Mouse (Mus musculus): Measurements from ENCODE around the gene Otulinl. TPM values are rescaled to one million over a fixed set of nuclear protein-coding genes. Genes with fewer than 3 reads are reported as not detected.

The Otulinl gene
- polyA plus RNA-seq, 1 experiment = 0.09 TPM

GRCm38 (mm10) chr15:27620475-27621185 is 60.7 kb downstream of the Otulinl start:
- Histone ChIP-seq H3K36me3 (ENCODE audit: control insufficient read depth, insufficient read depth) (peaks cover 88% of the 10 kb centered on the region), H3ac (ENCODE audit: control insufficient read depth, insufficient read length, low read depth) (no peak overlapping the region), H3K79me3 (ENCODE audit: low read depth) (peaks cover 32% of the 10 kb centered on the region), H3K27me3 (ENCODE audit: control insufficient read depth, insufficient read depth, insufficient read length) (no peaks in the 10 kb centered on the region), H3K4me3 (ENCODE audit: insufficient read depth, poor library complexity, severe bottlenecking) (no peak overlapping the region), H3K79me2 (ENCODE audit: control insufficient read depth, insufficient read depth) (peaks cover 54% of the 10 kb centered on the region)
- TF ChIP-seq MAX (IDR thresholded peaks at IDR 0.05) (no peak), FOSL1 (IDR thresholded peaks at IDR 0.05; ENCODE audit: insufficient read depth, low read length, poor library complexity, severe bottlenecking) (no peak), MYOD1 (IDR thresholded peaks at IDR 0.05; ENCODE audit: control insufficient read depth, insufficient read length, low read depth) (no peak), CTCF (IDR thresholded peaks at IDR 0.05; ENCODE audit: control insufficient read depth, insufficient read depth, insufficient read length) (no peak), USF1 (IDR thresholded peaks at IDR 0.05; ENCODE audit: low read depth) (no peak), CEBPB (IDR thresholded peaks at IDR 0.05; ENCODE audit: low read depth) (no peak), MYOG (IDR thresholded peaks at IDR 0.05; ENCODE audit: control insufficient read depth, extremely low read depth, insufficient read length) (no peak)

- H3K27me3 ChIP-seq (ENCODE audit: control insufficient read depth, insufficient read depth, insufficient read length) = no peaks in the 10 kb centered on the region
- no peak for TF ChIP-seq MYOD1 (IDR thresholded peaks at IDR 0.05; ENCODE audit: control insufficient read depth, insufficient read length, low read depth)
- TF ChIP-seq FOSL1 (IDR thresholded peaks at IDR 0.05; ENCODE audit: insufficient read depth, low read length, poor library complexity, severe bottlenecking) = no peak
- TF ChIP-seq MYOG (IDR thresholded peaks at IDR 0.05; ENCODE audit: control insufficient read depth, extremely low read depth, insufficient read length) = no peak
- TF ChIP-seq CTCF (IDR thresholded peaks at IDR 0.05; ENCODE audit: control insufficient read depth, insufficient read depth, insufficient read length) = no peak
- TF ChIP-seq MAX (IDR thresholded peaks at IDR 0.05) = no peak
- TF ChIP-seq CEBPB (IDR thresholded peaks at IDR 0.05; ENCODE audit: low read depth) = no peak
- no peak for TF ChIP-seq USF1 (IDR thresholded peaks at IDR 0.05; ENCODE audit: low read depth)
- no peak overlapping the region for H3ac ChIP-seq (ENCODE audit: control insufficient read depth, insufficient read length, low read depth)
- peaks cover 45% of the 10 kb centered on the region for H3K79me2 ChIP-seq (ENCODE audit: control insufficient read depth, insufficient read depth)
- H3K36me3 ChIP-seq (ENCODE audit: control insufficient read depth, insufficient read depth) = peaks cover 87% of the 10 kb centered on the region
- H3K79me3 ChIP-seq (ENCODE audit: low read depth) = peaks cover 23% of the 10 kb centered on the region
- no peak overlapping the region for H3K4me3 ChIP-seq (ENCODE audit: insufficient read depth, poor library complexity, severe bottlenecking)
Measured at GRCm38 (mm10) chr15:27619683-27620082, 61.7 kb downstream of the Otulinl start.

- Histone ChIP-seq H3ac (ENCODE audit: control insufficient read depth, insufficient read length, low read depth) (no peak overlapping the region), H3K79me2 (ENCODE audit: control insufficient read depth, insufficient read depth) (peaks cover 42% of the 10 kb centered on the region), H3K4me3 (ENCODE audit: insufficient read depth, poor library complexity, severe bottlenecking) (no peak overlapping the region), H3K36me3 (ENCODE audit: control insufficient read depth, insufficient read depth) (peaks cover 88% of the 10 kb centered on the region), H3K27me3 (ENCODE audit: control insufficient read depth, insufficient read depth, insufficient read length) (no peaks in the 10 kb centered on the region), H3K79me3 (ENCODE audit: low read depth) (peaks cover 16% of the 10 kb centered on the region)
- TF ChIP-seq MAX (IDR thresholded peaks at IDR 0.05) (no peak), CEBPB (IDR thresholded peaks at IDR 0.05; ENCODE audit: low read depth) (no peak), CTCF (IDR thresholded peaks at IDR 0.05; ENCODE audit: control insufficient read depth, insufficient read depth, insufficient read length) (no peak), FOSL1 (IDR thresholded peaks at IDR 0.05; ENCODE audit: insufficient read depth, low read length, poor library complexity, severe bottlenecking) (no peak), USF1 (IDR thresholded peaks at IDR 0.05; ENCODE audit: low read depth) (no peak), MYOG (IDR thresholded peaks at IDR 0.05; ENCODE audit: control insufficient read depth, extremely low read depth, insufficient read length) (no peak), MYOD1 (IDR thresholded peaks at IDR 0.05; ENCODE audit: control insufficient read depth, insufficient read length, low read depth) (no peak)
Measured at GRCm38 (mm10) chr15:27618778-27619533, 62.4 kb downstream of the Otulinl start.

- Histone ChIP-seq H3K79me3 (ENCODE audit: low read depth) (no peaks in the 10 kb centered on the region), H3K36me3 (ENCODE audit: control insufficient read depth, insufficient read depth) (peaks cover 86% of the 10 kb centered on the region)
- TF ChIP-seq CTCF (IDR thresholded peaks at IDR 0.05; ENCODE audit: control insufficient read depth, insufficient read depth, insufficient read length) (no peak), MAX (IDR thresholded peaks at IDR 0.05) (no peak), FOSL1 (IDR thresholded peaks at IDR 0.05; ENCODE audit: insufficient read depth, low read length, poor library complexity, severe bottlenecking) (no peak), MYOD1 (IDR thresholded peaks at IDR 0.05; ENCODE audit: control insufficient read depth, insufficient read length, low read depth) (no peak), MYOG (IDR thresholded peaks at IDR 0.05; ENCODE audit: control insufficient read depth, extremely low read depth, insufficient read length) (no peak), CEBPB (IDR thresholded peaks at IDR 0.05; ENCODE audit: low read depth) (no peak), USF1 (IDR thresholded peaks at IDR 0.05; ENCODE audit: low read depth) (no peak)
Measured at GRCm38 (mm10) chr15:27617227-27617626, 64.2 kb downstream of the Otulinl start.

DNA sequence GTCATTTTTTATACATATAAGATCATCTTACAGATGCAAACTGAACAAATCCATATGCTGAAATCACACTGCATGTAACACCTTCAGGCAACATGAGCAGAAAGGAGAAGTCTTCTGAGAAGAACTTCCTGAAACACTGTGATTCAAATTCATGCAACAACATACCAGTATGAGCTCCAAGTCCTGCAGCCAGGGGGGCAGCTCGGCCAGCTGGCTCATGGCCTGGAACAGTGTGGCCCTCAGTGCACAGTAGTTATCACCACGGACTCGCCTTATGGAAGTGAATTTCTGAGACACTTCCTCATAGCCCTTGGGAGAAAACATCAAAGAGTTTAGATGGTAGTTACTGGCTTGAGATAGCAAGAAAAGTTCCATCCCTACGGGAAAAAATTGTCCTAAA is 65.2 kb downstream of the Otulinl start:
- H3K79me3 ChIP-seq (ENCODE audit: low read depth) = no peaks in the 10 kb centered on the region
- peaks cover 34% of the 10 kb centered on the region for H3K79me2 ChIP-seq (ENCODE audit: control insufficient read depth, insufficient read depth)
- H3K4me3 ChIP-seq (ENCODE audit: insufficient read depth, poor library complexity, severe bottlenecking) = no peak overlapping the region
- H3K36me3 ChIP-seq (ENCODE audit: control insufficient read depth, insufficient read depth) = peaks cover 86% of the 10 kb centered on the region
- TF ChIP-seq USF1 (IDR thresholded peaks at IDR 0.05; ENCODE audit: low read depth) = no peak
- no peak for TF ChIP-seq CEBPB (IDR thresholded peaks at IDR 0.05; ENCODE audit: low read depth)
- TF ChIP-seq MAX (IDR thresholded peaks at IDR 0.05) = no peak
- no peak for TF ChIP-seq FOSL1 (IDR thresholded peaks at IDR 0.05; ENCODE audit: insufficient read depth, low read length, poor library complexity, severe bottlenecking)
- no peak for TF ChIP-seq CTCF (IDR thresholded peaks at IDR 0.05; ENCODE audit: control insufficient read depth, insufficient read depth, insufficient read length)
- TF ChIP-seq MYOD1 (IDR thresholded peaks at IDR 0.05; ENCODE audit: control insufficient read depth, insufficient read length, low read depth) = no peak
- no peak for TF ChIP-seq MYOG (IDR thresholded peaks at IDR 0.05; ENCODE audit: control insufficient read depth, extremely low read depth, insufficient read length)
- H3ac ChIP-seq (ENCODE audit: control insufficient read depth, insufficient read length, low read depth) = no peak overlapping the region
- no peaks in the 10 kb centered on the region for H3K27me3 ChIP-seq (ENCODE audit: control insufficient read depth, insufficient read depth, insufficient read length)

More at GRCm38 (mm10) chr15:27617227-27617626, 64.2 kb downstream of the Otulinl start:
- no peak overlapping the region for H3ac ChIP-seq (ENCODE audit: control insufficient read depth, insufficient read length, low read depth)
- no peak overlapping the region for H3K4me3 ChIP-seq (ENCODE audit: insufficient read depth, poor library complexity, severe bottlenecking)
- H3K79me2 ChIP-seq (ENCODE audit: control insufficient read depth, insufficient read depth) = peaks cover 34% of the 10 kb centered on the region
- H3K27me3 ChIP-seq (ENCODE audit: control insufficient read depth, insufficient read depth, insufficient read length) = no peaks in the 10 kb centered on the region

Measured in C2C12 (cell line).